Mouse (Mus musculus) olfactory bulb, adult 2 months (tissue): ENCODE results near the gene Aacs.

ENCODE experiments used
- CTCF ChIP-seq: fragments of 200-500 bp; IDR thresholded peaks from 2 replicates; pipeline ENCODE4 v1.5.1; 2012; ENCODE audit warnings: low read depth, mild to moderate bottlenecking, low read length, moderate library complexity; ENCODE audit not compliant: insufficient read depth
- POLR2A ChIP-seq: fragments of 200-500 bp; IDR thresholded peaks from 2 replicates; pipeline ENCODE4 v1.6.1; 2012; ENCODE audit warnings: mild to moderate bottlenecking, low read depth, low read length, moderate library complexity; ENCODE audit not compliant: insufficient read depth

- TF ChIP-seq CTCF, result no peak
- no peak for TF ChIP-seq POLR2A
Measured at GRCm38 (mm10) chr5:125502186-125502585, 26.6 kb downstream of the Aacs start.
